Mouse (Mus musculus): ENCODE results near the gene Dbn1. TPM values are rescaled to one million over a fixed set of nuclear protein-coding genes. Genes with fewer than 3 reads are reported as not detected.

The Dbn1 gene
- total and polyA plus RNA-seq, 3 experiments = 0.09 to 3.1 (median 0.59) TPM

DNA sequence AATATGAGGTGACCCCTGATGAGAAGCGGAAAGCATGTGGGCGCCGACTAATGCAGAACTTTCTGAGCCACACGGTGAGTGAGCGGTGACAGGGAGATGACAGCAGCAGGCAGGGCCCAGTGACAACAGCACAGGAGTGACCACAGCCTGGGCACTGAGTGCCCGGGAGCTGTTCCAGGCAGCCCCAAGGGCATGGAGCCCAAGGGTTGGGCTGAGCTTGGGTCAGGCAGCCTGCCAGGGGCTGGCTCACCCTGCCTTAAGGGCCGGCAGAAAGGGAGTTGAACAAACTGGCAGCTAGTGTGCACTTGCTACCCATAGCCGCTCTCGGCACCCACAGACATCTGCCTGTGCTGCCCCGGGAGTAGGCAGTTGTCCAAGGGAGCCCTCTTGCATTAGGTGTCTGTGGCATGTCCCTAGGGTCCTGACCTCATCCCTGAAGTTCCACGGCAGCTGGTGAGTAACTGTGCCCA is 37.4 kb downstream of the Dbn1 start:
- Histone ChIP-seq H3K79me2 (replicated peaks; ENCODE audit: control insufficient read depth, extremely low read depth, insufficient read depth, poor library complexity, severe bottlenecking) (peaks cover 31% of the 10 kb centered on the region), H3K4me3 (replicated peaks in 1 of 3; ENCODE audit: low read depth in 2 of 3, low read length in 2 of 3, poor library complexity in 1 of 3) (no peak overlapping the region), H3K9ac (ENCODE audit: insufficient read depth, low read depth) (no peak overlapping the region), H3K27me3 (replicated peaks) (no peaks in the 10 kb centered on the region), H3K4me1 (ENCODE audit: control insufficient read depth in 1 of 2, insufficient read depth in 2 of 2) (peaks cover 26 to 55% of the 10 kb centered on the region in 2 experiments), H3K9me3 (replicated peaks; ENCODE audit: low read length) (no peaks in the 10 kb centered on the region), H3K27ac (ENCODE audit: insufficient read depth, low read depth) (no peak overlapping the region), H3K4me2 (ENCODE audit: insufficient read depth, low read depth, poor library complexity, severe bottlenecking) (no peak overlapping the region), H3K36me3 (replicated peaks in 1 of 2; ENCODE audit: control insufficient read depth in 1 of 2, insufficient read depth in 1 of 2, low read length in 1 of 2) (peaks cover 48 to 62% of the 10 kb centered on the region in 2 experiments)
- no peak for DNase-seq (ENCODE audit: extremely low read depth)
- no peak for TF ChIP-seq NRF1 (IDR thresholded peaks at IDR 0.05; ENCODE audit: low read depth, low read length)
- no peak for TF ChIP-seq ELF1 (IDR thresholded peaks at IDR 0.05; ENCODE audit: low read depth, low read length)
- TF ChIP-seq USF1 (IDR thresholded peaks at IDR 0.05; ENCODE audit: low read depth, low read length) = no peak
- TF ChIP-seq MAZ (IDR thresholded peaks at IDR 0.05; ENCODE audit: low read depth, low read length) = no peak
- TF ChIP-seq CHD2 (IDR thresholded peaks at IDR 0.05; ENCODE audit: low read length) = no peak
- TF ChIP-seq EP300 (IDR thresholded peaks at IDR 0.05; ENCODE audit: low read length) = no peak
- no peak for TF ChIP-seq MXI1 (IDR thresholded peaks at IDR 0.05; ENCODE audit: low read depth, low read length)
- no peak for TF ChIP-seq SMC3 (IDR thresholded peaks at IDR 0.05; ENCODE audit: low read depth, low read length)
- no peak for TF ChIP-seq BHLHE40 (IDR thresholded peaks at IDR 0.05; ENCODE audit: low read depth, low read length)
- TF ChIP-seq TBP (conservative IDR thresholded peaks at IDR 0.05; ENCODE audit: low read depth, low read length) = no peak
- no peak for TF ChIP-seq GABPA (IDR thresholded peaks at IDR 0.05; ENCODE audit: insufficient replicate concordance, low read depth, low read length)
- TF ChIP-seq NELFE (IDR thresholded peaks at IDR 0.05; ENCODE audit: low read depth, low read length) = no peak
- no peak for TF ChIP-seq RCOR1 (conservative IDR thresholded peaks at IDR 0.05; ENCODE audit: low read depth, low read length)
- TF ChIP-seq E2F4 (IDR thresholded peaks at IDR 0.05; ENCODE audit: insufficient replicate concordance, low read depth, low read length) = no peak
- TF ChIP-seq MEF2A (IDR thresholded peaks at IDR 0.05; ENCODE audit: borderline replicate concordance, low read depth, low read length) = no peak
- TF ChIP-seq ZNF384 (IDR thresholded peaks at IDR 0.05; ENCODE audit: low read depth, low read length) = no peak
- no peak for TF ChIP-seq SIN3A (IDR thresholded peaks at IDR 0.05; ENCODE audit: low read length)
- TF ChIP-seq TCF12 (IDR thresholded peaks at IDR 0.05; ENCODE audit: low read depth, low read length) = no peak
- dilution Hi-C loops (cut with MboI; ENCODE audit: extremely low pct_ligation_motif_present, extremely low pct_unique_long_range_greater_than_20kb, low sequenced_read_pairs) (no loop called here), in situ Hi-C loops (cut with MboI; ENCODE audit: low pct_ligation_motif_present, low pct_unique_long_range_greater_than_20kb, low sequenced_read_pairs) (no loop called here)

DNA sequence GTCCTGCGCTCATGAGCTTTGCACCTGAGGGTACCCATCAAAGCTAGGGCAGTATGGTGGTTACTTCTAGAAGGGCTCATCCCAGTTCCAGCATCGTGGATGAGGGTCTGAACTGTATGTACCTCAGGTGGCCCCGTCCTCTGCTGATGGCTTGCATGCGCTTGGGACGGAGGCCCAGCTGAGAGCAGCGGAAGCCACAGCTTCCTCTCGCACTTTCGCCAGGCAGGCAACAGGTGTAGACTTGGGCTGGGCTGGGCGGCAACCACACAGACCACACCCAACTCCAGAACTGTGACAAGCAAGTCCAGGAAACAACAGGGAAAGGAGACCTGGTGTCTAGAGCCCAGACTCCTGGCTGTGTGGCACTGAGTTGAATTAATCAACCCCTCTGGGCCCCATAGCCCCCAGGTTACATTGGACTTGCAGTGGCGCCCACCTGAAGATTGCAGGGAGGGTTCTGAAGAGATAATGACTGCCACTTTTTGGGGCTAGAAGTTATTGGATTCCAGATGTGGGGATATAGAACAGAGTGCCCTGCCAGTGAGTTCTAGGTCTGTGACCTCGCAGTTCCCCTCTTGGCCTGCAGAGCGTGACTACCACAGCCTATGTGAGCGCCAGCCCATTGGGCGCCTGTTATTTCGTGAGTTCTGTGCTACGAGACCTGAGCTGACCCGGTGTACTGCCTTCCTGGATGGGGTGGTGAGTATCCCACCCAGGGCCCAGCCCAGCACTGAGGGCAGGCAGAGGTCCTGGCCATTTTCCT is 38.1 kb downstream of the Dbn1 start:
- peaks cover 43 to 56% of the 10 kb centered on the region in 2 experiments for H3K36me3 ChIP-seq (replicated peaks in 1 of 2; ENCODE audit: control insufficient read depth in 1 of 2, insufficient read depth in 1 of 2, low read length in 1 of 2)
- H3K4me2 ChIP-seq (ENCODE audit: insufficient read depth, low read depth, poor library complexity, severe bottlenecking) = peak overlapping the region; percentile 43; the same call in 1 of the 2 replicates
- H3K9me3 ChIP-seq (replicated peaks; ENCODE audit: low read length) = no peaks in the 10 kb centered on the region
- peak; percentile 78 for DNase-seq (ENCODE audit: extremely low read depth)
- H3K79me2 ChIP-seq (replicated peaks; ENCODE audit: control insufficient read depth, extremely low read depth, insufficient read depth, poor library complexity, severe bottlenecking) = peaks cover 34% of the 10 kb centered on the region
- H3K27me3 ChIP-seq (replicated peaks) = no peaks in the 10 kb centered on the region
- H3K4me3 ChIP-seq (replicated peaks in 1 of 3; ENCODE audit: low read depth in 2 of 3, low read length in 2 of 3, poor library complexity in 1 of 3) = no peak overlapping the region
- H3K27ac ChIP-seq (ENCODE audit: insufficient read depth, low read depth) = peak overlapping the region; percentile 84
- in situ Hi-C loops (cut with MboI; ENCODE audit: low pct_ligation_motif_present, low pct_unique_long_range_greater_than_20kb, low sequenced_read_pairs) (no loop called here), dilution Hi-C loops (cut with MboI; ENCODE audit: extremely low pct_ligation_motif_present, extremely low pct_unique_long_range_greater_than_20kb, low sequenced_read_pairs) (no loop called here)
- peaks cover 26 to 55% of the 10 kb centered on the region in 2 experiments for H3K4me1 ChIP-seq (ENCODE audit: control insufficient read depth in 1 of 2, insufficient read depth in 2 of 2)
- H3K9ac ChIP-seq (ENCODE audit: insufficient read depth, low read depth) = no peak overlapping the region; the same call in 1 of the 2 replicates
- peak; percentile 72 for TF ChIP-seq EP300 (IDR thresholded peaks at IDR 0.05; ENCODE audit: low read length)
- no peak for TF ChIP-seq USF2 (conservative IDR thresholded peaks at IDR 0.05; ENCODE audit: low read depth, low read length)
- no peak for TF ChIP-seq POLR2AphosphoS2 (IDR thresholded peaks at IDR 0.05; ENCODE audit: low read depth, low read length)
- no peak for TF ChIP-seq KAT2A (IDR thresholded peaks at IDR 0.05; ENCODE audit: insufficient replicate concordance, low read length)
- no peak for TF ChIP-seq UBTF (IDR thresholded peaks at IDR 0.05; ENCODE audit: low read depth, low read length)
- 0 out of 2 replicates have a peak, but pooled peaks have one; percentile 1 for TF ChIP-seq ELF1 (IDR thresholded peaks at IDR 0.05; ENCODE audit: low read depth, low read length)
- TF ChIP-seq BHLHE40 (IDR thresholded peaks at IDR 0.05; ENCODE audit: low read depth, low read length) = peak; percentile 66; the same call in 1 of the 2 replicates
- TF ChIP-seq MYC (IDR thresholded peaks at IDR 0.05; ENCODE audit: low read depth, low read length) = peak; percentile 79
- TF ChIP-seq ETS1 (conservative IDR thresholded peaks at IDR 0.05; ENCODE audit: low read depth, low read length) = peak; percentile 86
- TF ChIP-seq MAZ (IDR thresholded peaks at IDR 0.05; ENCODE audit: low read depth, low read length) = no peak
- TF ChIP-seq MAFK (IDR thresholded peaks at IDR 0.05; ENCODE audit: insufficient replicate concordance, low read length) = no peak
- no peak for TF ChIP-seq JUND (conservative IDR thresholded peaks at IDR 0.05; ENCODE audit: low read depth, low read length)
- no peak for TF ChIP-seq E2F4 (IDR thresholded peaks at IDR 0.05; ENCODE audit: insufficient replicate concordance, low read depth, low read length)
- no peak; the same call in 1 of the 2 replicates for TF ChIP-seq RCOR1 (conservative IDR thresholded peaks at IDR 0.05; ENCODE audit: low read depth, low read length)
- peak; percentile 9; the same call in 1 of the 2 replicates for TF ChIP-seq CHD2 (IDR thresholded peaks at IDR 0.05; ENCODE audit: low read length)
- no peak for TF ChIP-seq ZC3H11A (IDR thresholded peaks at IDR 0.05; ENCODE audit: low read depth, low read length)
- no peak for TF ChIP-seq CHD1 (IDR thresholded peaks at IDR 0.05; ENCODE audit: low read depth, low read length)
- no peak for TF ChIP-seq USF1 (IDR thresholded peaks at IDR 0.05; ENCODE audit: low read depth, low read length)
- no peak for TF ChIP-seq CTCF (conservative IDR thresholded peaks at IDR 0.05 in 1 of 2, IDR thresholded peaks at IDR 0.05 in 1 of 2; ENCODE audit: low read depth in 2 of 2, low read length in 2 of 2)
- peak; percentile 62 for TF ChIP-seq MEF2A (IDR thresholded peaks at IDR 0.05; ENCODE audit: borderline replicate concordance, low read depth, low read length)
